Mouse (Mus musculus): ENCODE results near the gene D930048N14Rik. TPM values are rescaled to one million over a fixed set of nuclear protein-coding genes. Genes with fewer than 3 reads are reported as not detected.
A peak's percentile ranks its signal among the peaks of the same experiment; 100 is the strongest.
"Not testable (repeated sequence)": the region's sequence is repeated elsewhere in the genome, so short reads cannot be mapped to it uniquely, and the experiment has no call there.

The D930048N14Rik gene
- 1 to 10 TPM; 1.3 to 2.5 (median 2.0) TPM for total RNA-seq (2022)

DNA sequence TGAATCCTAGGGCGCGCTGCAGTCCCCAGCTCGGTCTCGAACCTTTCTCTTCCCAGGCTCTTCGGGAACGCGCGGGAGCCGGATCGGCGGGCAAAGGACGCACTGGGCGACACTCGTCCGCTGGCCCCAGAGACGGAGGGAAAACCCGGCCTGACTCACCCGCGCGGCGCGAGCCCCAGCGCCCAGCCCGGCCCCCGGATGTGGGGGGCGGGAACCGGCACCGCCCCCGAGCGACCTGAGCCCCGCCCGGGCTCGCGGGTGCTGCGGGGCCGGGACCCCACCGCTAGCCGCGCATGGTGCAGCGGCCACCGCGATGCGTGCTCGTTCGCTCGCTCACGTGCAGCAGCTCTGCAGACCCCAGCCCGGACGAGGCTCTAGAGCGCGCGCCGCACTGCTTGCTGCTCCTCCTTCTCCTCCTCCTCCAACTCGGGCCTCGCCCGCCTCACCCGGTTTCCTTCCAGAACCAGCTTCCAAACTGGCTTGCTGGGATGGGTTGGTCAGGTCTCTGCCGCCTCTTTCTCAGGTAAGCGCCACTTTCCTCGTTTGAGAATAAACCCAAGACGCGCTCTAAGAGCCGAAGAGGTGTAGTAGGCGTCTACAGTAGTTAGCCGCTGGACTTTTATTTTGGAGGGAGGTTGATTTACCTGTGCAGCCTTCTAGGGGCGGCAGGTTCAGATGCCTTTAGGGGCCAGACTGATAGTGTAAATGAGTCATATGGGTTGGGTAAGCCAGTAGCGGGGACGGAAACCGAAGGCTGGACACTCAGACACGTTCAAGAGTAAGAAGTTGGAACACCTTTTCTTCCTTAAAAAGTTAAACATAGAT lies at the start of gene D930048N14Rik, which contains the start of gene N4bp3:
TSS of gene D930048N14Rik (plus strand) at position 264 of the 825 bp plus-strand sequence.
TSS of gene N4bp3 (minus strand) at position 152 of the 825 bp plus-strand sequence.
- no peak for DNase-seq (ENCODE audit: low spot score in 2 of 2)

DNA sequence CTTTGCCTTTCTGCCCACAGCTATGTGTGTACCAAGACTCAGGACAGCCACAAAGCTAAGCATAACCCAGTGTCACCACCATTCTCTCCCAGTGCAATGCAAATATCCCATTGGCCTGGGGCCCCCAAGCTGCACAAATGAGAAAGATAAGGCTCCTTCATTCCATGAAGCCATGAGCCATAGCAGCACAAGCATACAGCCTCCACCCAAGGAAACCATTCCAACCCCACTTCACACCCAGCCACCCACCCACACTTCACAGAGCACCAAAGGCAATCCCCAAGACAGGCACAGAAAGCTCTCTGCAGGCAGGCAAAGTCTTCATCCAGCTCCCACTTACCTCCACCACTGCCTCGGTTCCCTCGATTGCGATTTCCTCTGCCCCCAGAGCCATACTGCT lies 48.5 kb upstream of the D930048N14Rik start:
- no peak for DNase-seq (ENCODE audit: low spot score in 2 of 2)

DNA sequence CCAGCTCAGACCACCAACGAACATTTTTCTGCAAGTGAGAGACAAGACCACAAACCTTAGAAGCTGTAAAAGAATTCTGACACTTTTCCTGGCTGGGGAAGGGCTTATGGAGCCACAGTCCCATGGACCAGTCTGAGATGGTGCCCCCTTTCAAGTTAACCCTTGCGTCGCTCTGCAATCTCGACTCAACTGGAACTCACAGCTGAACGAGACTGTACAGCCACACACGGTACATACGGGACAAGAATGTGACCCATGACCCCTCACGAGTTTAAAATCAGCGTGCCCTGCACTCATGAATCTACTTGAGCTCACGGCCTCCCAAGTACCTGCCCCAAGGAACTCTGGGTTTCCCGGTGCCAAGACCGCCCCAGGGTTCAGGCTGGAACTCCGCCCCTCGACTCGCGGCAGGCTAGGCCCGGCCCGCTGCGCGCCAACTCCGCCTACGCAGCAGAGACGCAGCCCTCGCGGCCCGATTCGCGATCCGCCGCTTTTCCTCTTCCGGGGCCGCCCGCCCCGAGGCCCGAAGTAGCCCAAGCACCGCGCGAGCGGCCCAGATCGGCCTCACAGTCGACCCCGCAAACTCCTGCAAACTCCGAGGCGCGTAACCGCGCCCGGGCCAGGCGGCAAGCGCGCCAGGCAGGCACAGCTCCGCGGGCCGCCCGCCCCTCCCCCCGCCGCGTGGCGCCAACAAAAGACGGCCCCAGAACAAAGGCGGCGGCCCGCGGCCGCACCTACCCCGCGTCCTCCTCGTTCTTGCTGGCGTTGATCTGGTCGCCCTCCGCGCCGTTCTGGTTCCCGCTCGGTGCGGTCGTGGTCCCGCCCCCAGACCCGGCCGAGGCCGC lies 44.9 kb upstream of the D930048N14Rik start:
- DNase-seq (ENCODE audit: low spot score in 2 of 2): peak; percentile 58 to 78

DNA sequence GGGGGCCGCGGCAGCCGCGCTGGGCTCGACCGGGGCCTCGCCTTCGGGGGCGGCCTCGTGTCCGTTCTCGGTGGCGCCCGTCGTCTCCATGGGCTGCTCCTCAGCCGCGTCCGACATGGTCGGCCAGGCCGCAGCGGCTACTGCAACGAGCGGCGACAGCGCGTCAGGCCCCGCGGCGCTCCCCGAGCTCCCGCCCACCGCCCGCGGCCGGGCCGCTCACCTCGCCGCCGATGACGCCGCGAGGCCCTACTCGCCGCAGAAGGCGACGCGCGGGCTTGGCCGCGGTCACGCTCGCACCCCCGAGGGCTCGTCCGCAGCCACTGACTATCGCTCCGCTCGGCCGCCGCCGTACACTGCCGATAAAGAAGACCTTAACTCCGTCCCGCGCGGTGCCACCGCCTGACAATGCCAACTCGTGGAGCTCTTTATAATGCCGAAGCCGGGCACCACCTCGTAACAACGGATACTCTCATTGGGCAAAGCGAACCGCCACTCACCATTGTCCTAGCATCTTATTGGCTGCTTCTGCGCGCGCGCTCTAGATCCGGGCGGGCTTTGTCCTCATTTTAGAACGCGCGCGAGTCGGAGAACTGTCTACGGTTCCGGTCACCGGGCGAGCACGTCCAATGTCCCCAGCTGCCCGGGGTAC lies 44.2 kb upstream of the D930048N14Rik start, which contains the start of gene Hnrnpab:
TSS of gene Hnrnpab (minus strand) at position 401 of the 649 bp plus-strand sequence.
- peak; percentile 97 to 99 for DNase-seq (ENCODE audit: low spot score in 2 of 2)

DNA sequence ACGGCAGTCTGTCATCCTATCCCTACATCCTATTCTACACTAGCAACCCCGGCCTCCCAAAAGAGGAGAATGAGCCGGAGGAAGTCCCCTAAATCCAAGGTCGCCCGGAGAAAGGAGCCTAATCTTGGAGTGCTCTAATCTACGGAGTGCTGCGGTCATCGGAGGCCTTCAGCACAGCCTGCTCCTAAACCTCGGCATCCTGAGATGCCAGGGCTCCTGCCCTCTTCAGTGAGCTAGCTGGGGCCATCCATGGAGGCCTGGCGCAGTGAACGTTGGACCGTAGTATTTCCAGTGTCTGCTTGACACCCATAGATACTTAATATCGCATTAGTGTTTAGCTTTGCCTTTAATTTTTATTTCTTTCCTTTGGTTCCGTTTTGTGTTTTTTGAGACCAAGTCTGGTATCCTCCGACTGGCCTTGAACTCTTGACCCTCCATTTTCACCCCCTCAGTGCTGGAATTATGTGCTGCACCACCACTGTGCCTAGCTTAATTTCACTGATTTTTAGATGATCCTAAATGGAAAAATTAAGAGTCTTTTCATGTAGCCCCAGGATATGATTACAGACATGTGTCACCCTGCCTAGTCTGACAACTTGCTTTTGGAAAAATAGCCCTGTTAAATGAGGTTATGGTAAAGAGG lies 43.5 kb upstream of the D930048N14Rik start:
- no peak for DNase-seq (ENCODE audit: low spot score in 2 of 2)

DNA sequence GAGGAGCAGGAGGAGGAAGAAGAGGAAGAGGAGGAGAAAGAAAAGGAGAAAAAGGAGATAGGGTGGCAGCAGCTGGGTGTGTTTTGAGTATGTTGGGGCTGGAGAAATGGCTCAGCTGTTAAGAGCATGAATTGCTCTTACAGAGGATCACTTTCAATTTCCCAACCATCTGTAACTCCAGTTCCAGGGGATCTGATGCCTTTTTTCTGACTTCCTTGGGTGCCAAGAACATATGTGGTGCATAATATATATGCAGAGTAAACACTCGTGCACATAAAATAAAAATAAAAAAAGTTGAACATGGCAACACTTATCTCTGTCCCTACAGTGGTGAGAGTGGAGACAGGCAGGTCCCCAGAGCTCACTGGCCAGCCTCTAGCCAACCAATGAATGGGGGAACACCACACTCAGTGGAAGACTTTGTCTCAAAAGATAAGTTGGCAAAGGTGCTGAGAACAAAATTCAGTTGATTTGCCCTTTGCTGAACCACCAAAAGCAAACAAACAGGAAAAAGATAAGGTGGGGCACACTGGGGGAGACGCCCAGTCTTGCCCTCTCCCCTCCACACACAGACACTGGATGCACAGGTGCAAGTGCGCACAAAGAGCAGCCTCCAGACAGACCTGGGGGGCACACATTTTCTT lies 41.4 kb upstream of the D930048N14Rik start:
- no peak for DNase-seq (ENCODE audit: low spot score in 2 of 2)

DNA sequence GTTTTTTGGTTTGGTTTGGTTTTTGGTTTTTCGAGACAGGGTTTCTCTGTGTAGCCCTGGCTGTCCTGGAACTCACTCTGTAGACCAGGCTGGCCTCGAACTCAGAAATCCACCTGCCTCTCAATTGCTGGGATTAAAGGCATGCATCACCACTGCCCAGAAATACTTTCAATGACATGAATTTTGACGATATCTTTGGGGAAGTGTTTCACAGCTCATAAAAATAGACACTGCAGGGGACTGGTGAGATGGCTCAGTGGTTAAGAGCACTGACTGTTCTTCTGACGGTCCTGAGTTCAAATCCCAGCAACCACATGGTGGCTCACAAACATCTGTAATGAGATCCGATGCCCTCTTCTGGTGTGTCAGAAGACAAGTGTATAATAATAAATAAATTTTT lies 40.8 kb upstream of the D930048N14Rik start:
- DNase-seq (ENCODE audit: low spot score in 2 of 2): not testable (repeated sequence)

DNA sequence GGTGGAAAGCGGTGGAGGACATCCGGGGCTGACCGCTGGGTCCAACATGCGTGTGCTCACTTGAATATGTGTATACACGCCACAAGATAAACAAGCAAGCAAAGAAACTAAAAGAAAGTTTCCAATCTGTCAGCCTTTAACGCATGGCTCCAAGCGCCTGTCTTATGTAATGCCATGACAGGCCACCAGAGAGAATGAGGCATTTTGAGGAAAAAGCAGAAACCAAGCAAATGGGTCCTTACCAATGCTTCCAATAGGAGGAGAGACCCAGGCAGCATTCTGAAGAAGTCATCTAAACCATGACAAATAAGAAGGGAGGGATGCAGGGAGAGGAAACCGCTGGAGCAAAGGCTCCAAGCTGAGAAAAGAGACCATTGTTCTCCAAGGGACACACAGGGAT lies 36.5 kb upstream of the D930048N14Rik start:
- DNase-seq (ENCODE audit: low spot score in 2 of 2): no peak

DNA sequence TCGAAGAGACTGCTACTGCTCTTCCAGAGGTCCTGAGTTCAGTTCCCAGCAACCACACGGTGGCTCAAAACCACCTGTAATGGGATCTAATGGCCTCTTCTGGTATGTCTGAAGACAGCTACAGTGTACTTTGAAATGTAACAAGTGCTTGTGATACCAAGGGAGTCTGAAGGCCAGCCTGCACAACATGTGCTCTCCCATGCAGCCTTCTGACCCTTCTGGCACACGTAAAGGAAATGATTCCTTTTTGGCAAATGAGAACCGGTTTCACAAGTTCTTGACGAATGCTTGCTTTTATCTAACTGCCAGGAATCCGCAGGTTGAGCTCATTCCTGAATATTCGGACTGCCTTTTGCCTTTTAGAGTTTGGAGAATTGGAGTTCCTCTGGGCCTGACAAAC lies 35.6 kb upstream of the D930048N14Rik start:
- no peak for DNase-seq (ENCODE audit: low spot score in 2 of 2)

DNA sequence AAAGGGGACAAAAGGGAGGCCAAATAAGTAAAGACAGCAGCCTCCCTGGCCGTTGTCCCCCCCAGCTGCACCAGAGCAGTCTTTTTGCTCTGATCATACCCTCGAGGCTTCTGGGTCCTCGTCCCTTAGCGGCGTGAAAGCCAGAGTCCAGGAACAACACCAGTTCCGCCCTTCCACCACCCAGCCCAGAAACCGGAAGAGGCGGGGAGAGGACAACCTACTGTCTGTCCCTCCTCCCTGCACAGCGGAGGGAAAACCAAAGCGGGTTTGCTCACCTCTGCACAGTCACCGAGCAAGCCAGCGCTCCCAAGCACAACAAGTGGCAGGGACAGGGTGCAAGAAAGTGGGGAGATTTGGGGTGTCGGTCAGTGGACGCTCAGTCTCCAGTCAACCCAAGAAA lies 35.2 kb upstream of the D930048N14Rik start:
- no peak for DNase-seq (ENCODE audit: low spot score in 2 of 2)

DNA sequence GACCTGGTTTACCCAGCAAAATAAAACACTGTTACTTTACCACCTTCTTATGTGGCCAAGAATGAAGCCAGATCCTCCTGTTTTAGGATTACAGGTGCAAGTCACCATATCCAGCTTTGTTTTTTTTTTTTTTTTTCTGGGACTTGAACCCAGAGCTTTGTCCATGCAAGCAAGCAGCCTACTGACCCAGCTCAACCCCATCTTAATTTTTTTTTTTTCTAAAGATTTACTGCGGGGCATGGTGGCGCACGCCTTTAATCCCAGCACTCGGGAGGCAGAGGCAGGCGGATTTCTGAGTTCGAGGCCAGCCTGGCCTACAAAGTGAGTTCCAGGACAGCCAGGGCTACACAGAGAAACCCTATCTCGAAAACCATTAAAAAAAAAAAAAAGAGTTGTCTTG lies 34.6 kb upstream of the D930048N14Rik start:
- DNase-seq (ENCODE audit: low spot score in 2 of 2): not testable (repeated sequence)

DNA sequence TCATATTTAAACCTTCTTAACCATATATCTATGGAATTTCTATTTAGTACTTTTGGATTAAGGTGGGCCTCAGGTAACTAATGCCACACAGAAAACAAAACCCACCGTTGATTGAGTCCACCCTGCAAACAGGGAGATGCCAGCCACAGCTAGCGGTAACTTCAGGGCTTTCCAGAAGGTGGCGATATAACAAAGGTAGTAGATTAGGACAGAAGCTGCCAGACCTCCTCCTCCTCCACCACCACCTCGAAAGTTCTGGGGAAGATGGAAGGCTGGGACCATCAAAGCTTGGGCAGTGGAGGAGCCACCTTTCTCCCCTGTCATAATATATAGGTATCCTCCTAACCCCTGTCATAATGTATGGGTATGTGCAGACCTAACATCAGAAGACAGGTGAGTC lies 33.1 kb upstream of the D930048N14Rik start:
- peak in 1 of 2 experiments; percentile 70 for DNase-seq (ENCODE audit: low spot score in 2 of 2)

DNA sequence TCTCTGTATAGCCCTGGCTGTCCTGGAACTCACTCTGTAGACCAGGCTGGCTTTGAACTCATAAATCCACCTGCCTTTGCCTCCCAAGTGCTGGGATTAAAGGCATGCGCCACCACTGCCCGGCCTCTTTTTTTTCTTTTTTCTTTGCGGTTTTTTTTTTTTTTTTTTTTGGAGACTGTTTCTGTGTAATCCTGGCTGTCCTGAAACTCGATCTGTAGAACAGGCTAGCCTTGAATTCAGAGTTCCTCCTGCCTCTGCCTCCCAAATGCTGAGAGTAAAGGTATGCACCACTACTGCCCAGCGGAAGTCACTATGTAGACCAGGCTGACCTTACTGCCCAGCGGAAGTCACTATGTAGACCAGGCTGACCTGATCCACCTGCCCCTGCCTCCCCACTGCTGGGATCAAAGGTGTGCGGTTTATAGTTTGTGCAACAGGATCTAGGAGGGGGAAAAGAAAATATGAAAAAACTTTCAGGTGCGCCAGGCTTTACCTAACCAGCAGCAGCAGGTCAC lies 31.8 kb upstream of the D930048N14Rik start:
- no peak for DNase-seq (ENCODE audit: low spot score in 2 of 2)

DNA sequence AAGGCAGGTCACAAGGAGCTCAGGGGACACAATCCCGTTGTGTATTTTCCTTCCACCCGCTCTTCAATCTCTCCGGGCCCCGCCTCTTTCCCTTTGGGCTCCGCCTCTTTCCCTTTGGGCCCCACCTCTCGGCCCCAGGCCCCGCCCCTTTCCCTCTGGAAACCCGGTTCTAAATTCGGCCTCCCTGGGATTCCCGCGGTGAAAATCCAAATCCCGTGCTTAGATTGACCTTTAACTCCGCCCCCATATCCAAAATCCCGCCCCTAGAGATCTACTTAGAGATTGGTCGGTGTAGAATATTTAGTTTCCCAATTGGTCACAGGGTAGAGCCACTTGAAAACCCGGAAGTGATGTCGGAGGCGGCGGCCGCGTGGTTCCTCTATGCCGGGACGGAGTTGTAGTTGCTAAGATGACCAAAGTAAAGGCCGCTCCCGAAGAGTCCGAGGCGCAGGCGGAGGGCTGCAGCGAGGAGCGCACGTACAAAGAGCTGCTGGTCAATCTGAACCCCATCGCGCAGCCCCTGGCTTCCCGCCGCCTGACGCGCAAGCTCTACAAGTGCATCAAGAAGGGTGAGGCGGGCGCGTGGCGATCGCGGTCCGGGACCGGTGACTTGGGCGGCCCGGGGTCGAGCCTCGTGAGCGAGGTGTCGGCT lies 31.2 kb upstream of the D930048N14Rik start, which contains the start of gene Nhp2:
TSS of gene Nhp2 (plus strand) at position 327 of the 652 bp plus-strand sequence.
- DNase-seq (ENCODE audit: low spot score in 2 of 2): peak; percentile 93 to 95

DNA sequence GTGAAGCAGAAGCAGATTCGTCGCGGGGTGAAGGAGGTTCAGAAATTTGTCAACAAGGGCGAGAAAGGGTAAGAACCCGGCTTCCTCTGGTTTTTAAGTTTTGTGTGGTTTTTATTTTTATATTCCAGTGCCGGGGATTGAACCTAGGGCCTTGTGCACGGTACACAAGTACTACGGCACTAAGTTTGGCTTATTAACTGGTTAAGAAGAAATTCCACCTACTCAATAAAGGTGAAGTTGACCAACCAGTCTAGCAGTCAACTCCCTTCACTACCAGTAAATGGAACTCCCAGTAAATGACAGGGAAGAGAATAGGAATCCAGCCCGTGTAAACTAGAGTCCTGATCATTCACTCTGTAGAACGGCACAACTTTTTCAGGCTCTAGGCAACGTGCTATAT lies 30.7 kb upstream of the D930048N14Rik start:
- no peak for DNase-seq (ENCODE audit: low spot score in 2 of 2)

DNA sequence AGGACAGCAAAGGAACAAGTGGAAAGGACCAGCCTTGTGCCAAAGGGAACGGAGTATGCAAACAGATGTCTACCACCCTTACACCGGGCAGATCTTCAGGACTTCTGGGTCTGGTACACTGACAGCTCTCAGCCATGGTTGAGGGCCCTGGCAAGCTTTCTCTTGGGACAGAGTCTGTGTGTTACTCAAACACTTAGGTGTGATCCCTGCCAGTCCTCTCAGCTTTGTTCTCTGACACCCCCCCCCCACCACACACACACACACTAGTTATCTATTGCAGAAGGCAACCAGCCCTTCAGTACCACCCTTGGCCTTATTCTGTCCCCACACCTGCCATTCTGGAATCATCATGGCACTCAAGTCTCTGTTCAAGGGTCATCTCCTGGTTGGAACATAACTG lies 29.0 kb upstream of the D930048N14Rik start:
- no peak for DNase-seq (ENCODE audit: low spot score in 2 of 2)

DNA sequence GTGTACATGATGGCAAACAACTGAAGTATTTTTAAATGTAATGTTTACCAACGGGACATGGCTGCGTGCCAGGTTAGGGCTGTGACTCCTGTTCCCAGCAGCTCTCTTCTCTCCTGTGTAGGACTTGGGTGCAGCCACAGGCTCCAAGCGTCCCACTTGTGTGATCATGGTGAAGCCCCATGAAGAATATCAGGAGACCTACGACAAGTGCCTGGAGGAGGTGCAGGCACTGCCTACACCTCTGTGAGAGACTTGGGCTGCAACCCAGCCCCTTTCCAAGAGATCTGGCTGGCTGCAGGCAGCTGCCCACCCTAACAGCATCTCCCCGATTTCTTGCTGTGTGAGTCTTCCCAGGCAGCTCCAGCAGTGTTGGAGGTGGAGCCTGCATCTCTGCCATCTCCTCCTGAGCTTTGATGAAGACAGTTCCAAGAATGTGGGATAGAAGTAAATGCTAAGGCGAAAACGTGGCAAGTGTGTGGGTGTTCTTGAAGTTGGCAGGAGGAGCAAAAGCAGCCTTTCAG lies 27.7 kb upstream of the D930048N14Rik start:
- peak; percentile 57 to 75 for DNase-seq (ENCODE audit: low spot score in 2 of 2)

DNA sequence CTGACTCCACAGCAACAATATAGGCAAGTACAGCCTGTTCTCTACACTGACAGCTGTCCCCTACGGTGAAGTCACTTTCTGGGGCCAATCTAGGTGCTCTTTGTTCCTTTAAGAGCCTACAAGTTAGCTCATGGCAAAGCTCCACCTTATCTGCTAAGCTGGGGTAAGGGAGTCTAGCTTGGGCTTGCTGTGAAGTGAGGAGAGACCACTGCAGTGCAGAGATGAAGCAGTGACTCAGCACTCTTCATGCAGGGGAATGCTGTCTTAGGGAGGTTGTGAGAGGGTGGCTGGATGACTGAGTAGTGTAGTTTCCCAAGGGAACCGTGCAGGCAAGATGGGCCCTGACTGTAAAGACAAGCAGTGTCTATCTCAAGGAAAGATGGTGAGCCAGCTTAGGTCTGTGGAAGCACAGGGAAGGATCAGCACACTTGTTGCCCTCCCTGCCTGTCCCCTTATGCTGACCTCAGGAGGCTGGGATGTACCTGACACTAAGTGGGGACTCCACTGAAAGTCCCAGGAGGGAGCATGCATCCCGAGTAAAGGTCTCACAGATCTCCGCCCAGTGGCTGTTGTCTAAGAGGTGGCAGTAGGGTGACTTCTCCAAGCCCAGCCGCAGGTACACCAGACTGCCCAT lies 25.4 kb upstream of the D930048N14Rik start:
- DNase-seq (ENCODE audit: low spot score in 2 of 2): no peak

DNA sequence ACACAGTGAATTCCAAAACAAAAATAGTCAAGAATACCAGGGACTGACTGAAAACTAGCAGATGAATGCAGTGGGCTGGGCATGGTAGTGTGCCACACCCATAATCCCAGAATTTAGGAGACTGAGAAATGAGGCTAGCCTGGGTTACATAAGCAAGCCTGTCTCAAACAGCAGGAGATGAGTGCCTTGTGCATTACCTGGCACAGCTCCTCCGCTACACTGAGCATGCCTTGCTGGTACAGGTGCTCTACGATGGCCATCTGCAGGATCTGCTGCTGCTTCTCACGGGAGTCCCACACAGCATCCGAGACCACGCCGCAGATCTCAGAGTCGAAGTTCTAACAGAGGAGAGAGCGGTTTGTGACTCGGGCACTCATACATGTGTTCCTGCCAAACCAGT lies 23.3 kb upstream of the D930048N14Rik start:
- DNase-seq (ENCODE audit: low spot score in 2 of 2): peak; percentile 57 to 58
